Mouse (Mus musculus) naive thymus-derived CD4-positive, alpha-beta T cell, adult 2 months (primary cell): ENCODE results near the gene Slc25a12.

Source experiments
- DNase-seq: peaks from one replicate; pipeline ENCODE4 v3.0.0-alpha.2; 2011; ENCODE audit warnings: low read depth

Gene Slc25a12

DNA sequence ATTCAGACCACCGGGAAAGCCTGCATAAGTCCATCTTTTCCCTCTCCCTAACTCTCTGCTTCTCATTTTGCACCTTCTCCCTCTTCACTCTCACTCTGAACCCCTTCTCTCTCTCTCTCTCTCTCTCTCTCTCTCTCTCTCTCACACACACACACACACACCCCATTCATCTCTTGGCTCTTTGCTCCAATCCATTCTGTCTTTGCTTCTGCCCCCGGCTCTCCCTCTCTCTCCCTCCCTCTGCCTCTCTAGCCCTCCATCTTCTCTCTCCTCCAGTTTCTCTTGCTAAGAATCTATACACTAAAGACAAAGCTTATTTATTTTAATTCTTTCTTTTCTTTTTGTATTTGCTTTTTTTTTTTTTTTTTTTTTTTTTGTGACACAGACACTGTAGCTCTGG is 57.8 kb downstream of the Slc25a12 start:
- DNase-seq: no peak

DNA sequence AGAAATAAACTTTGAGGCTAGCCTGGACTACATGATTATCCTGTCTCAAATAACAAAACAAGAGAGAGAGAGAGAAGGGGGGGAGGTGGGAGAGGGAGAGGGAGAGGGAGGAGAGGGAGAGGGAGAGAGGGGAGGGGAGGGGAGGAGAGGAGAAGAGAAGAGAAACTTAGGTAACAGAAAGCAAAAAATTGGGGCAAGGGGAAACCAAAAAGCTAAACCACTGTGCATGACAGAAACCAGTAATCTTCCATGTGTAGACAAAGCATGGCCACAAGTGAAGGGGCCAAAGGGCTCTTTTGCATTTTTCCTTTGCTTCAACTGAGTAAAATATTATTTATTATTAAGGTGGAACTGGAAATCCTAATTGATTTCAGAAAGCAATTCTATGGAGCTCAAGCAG is 61.2 kb downstream of the Slc25a12 start:
- DNase-seq: no peak

DNA sequence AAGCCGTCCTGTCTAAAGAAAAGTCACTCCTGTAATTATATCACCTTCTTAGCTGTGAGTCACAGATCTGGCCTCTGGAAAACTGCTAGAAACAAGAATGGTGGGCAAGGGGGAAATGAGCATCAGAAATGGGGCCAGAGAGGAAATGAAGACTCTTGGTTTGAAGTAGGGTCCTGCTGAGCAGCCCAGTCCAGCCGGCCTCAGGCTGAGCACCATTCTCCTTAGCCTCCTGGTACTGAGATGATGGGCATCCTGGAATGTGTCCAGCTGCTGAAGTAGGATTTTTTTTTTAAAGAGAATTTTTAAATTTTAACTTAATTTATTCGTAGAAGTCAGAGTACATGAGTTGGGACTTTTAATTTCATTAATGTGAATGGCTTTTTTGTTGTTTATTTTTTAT is 62.7 kb downstream of the Slc25a12 start:
- no peak for DNase-seq

DNA sequence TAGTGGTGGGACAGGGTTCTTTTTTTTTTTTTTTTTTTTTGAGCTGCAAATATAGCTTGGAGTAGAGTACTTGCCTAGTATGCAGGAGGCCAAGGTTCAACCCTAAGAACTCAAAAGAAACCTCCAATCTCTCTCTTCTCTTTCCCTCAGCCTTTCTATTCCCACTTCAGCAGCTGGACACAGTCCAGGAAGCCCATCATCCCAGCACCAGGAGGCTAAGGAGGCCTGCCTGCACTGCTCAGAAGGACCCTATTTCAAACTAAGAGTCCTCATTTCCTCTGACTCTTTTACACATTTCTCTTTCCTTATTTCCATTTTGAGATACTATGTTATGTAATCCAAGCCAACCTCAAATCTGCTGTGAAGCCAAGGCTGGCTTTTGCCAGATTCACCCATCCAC is 64.3 kb downstream of the Slc25a12 start:
- DNase-seq: no peak

DNA sequence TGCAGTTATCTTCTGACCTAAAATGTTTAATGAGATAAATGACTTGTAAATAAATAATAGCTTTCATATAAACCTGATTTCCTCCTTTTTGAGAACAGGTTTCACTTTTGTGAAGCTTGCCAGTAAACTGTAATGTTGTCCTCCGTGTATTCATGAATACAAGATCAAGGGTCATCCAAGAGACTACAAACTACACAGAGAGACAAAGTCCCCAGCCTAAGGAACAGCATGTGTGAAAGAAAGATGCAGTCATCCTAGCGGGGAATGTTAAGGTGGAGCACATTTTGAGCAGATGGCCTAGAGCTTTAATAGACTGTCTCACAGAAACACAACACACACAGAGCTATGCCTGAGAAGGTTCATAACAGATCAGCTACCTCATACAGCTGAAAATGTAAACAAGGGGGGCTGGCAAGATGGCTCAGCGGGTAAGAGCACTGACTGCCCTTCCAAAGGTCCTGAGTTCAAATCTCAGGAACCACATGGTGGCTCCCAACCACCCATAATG is 65.3 kb downstream of the Slc25a12 start:
- DNase-seq: no peak

DNA sequence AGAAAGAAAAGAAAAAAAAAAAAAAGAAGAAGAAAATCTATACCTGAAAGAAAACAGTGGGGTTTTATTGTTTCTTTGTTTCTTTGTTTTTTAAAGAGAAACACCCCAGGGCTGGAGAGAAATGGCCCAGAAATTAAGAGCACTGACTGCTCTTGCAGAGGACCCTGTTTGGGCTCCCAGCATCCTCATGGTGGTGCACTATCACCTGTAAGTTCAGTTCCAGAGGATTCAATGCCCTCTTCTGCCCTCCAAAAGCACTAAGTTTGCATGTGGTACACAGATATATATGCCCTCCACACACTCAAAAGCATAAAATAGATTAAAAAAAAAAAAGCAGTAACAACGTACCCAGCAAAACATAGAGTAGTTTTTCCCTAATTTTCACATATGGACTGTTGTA is 68.8 kb downstream of the Slc25a12 start:
- no peak for DNase-seq

DNA sequence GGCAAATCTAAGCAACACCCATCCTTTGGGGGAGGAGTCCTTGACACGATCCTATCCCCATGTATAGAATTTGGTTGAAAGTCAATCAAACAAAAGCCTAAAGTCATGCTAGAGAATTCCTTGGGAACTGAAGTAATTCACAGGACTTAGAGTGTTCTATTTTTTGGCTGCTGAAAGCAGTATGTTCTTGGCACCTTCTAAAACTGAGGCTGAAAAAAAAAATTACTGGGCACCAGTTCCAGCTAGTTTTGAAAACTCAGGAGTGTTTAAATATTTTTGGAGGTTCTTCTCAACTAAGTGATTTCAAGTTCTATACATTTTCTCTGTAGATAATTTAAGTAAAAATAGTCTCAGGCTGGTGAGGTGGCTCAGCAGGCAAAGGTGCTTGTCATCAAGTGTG is 70.0 kb downstream of the Slc25a12 start:
- no peak for DNase-seq

DNA sequence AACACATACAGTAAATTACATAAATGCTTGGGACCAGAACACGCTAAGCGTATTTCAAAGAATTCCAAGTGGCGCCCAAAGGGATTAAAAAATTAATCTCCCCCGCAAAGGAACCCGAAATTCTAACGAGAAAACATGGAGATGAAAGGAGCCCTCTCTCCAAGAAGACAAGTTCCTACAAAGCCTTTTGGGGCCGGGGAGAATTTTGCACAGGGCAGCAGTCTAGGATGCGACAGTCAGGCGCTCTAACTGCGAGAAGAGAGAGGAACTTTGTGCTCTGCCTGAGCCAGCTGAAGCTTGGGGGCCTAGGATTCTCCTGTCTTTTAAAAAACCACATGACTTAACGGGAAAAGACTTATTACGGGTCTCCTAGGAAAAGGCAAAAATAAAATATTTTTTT is 71.7 kb downstream of the Slc25a12 start:
- DNase-seq: no peak

DNA sequence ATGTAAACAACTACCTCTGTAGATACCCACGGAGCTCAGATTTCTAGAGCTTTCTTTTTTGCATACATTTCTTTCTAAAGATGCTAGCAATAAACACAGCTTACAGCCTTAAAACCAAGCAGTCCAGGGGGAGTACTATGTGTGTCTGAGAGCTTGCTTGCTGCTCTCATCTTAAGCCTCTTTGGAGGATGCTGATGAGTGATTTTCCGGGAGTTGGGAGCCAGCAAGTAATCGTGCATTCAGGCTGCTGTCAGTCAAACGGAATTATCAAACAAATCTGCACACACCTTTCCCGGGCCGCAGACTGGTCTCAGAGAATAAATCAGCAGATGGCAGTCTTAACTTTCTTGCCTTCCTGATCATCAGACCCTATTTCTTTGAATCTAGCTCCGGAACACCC is 73.1 kb downstream of the Slc25a12 start:
- DNase-seq: no peak

DNA sequence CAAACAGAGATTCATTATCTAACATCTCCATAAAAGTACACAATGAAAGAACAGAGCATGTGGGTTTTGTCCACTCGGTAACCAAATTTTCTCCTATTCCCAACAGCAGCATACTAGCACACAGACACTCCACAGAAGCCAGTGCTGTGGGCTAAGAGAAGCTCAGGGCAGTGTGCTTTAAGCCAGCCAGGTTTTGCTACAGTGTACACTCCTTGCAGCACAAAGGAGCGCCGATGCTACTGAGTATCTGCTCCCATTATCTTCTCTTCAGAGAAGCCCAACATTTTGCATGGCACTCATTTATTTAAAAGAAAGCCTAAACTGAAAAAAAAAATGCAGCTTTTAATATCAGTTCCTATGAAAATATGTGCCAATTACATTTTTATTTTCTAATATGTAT is 73.6 kb downstream of the Slc25a12 start:
- no peak for DNase-seq

DNA sequence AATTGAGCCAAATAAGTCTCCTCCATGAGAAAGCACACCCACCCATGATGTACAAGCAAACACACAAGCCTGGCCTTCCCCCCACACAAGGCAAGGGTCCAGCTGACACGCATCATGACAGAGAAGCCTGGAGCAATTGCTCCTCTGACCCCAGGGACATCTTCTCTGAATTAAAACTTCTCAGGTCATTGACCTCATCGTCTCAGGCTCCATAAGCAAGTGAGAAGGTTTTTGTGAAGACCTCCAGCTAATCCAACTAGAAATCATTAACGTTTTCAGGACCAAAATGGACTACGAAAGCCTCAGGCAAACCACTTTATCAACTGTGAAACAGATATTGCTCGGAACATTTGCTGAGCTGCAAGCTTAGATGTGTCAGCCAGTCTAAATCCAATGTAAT is 76.0 kb downstream of the Slc25a12 start:
- DNase-seq: no peak

DNA sequence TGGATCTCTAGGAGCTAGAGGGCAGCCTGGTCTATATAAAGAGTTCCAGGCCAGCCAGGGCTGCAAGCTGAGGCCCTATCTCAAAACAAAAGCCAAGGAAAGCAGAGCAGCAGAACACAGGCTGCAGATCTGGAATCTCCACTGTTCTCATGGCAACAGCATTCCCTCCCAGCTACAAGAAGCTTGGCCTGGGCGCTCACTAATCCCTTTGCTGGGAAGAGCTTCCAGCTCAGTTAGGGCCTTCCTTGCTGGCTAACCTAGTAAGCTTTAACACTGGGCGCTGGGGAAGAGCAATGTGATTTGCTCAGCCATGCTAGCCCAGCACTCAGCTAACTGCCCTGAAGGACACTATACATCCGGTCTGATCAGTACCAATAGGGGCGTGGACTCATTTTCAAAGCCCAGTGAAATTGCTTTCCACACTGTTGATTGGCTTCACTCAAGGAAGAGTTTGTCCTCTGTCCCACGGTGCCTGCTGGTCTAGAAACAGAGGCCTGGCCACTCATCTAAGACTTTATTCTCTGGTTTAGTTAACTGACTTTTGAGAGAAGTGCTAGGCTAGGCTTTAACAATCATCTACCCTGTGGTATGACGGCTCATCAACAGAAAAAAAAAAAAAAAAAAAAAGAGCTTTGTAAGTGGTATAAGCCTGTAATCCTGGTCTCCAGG is 77.3 kb downstream of the Slc25a12 start:
- DNase-seq: no peak

DNA sequence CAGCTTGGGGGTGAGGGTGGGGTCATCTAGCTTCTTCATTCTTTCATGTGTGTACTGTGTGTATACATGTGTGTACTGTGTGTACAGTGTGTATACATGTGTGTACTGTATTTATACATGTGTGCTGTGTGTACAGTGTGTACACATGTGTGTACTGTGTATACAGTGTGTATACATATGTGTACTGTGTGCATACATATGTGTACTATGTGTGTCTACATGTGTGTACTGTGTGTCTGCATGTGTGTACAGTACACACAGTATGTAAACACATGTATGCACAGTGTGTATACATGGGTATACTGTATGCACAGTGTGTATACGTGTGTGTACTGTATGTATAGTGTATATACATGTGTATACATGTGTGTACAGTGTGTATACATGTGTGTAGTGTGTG is 85.6 kb downstream of the Slc25a12 start:
- no peak for DNase-seq

DNA sequence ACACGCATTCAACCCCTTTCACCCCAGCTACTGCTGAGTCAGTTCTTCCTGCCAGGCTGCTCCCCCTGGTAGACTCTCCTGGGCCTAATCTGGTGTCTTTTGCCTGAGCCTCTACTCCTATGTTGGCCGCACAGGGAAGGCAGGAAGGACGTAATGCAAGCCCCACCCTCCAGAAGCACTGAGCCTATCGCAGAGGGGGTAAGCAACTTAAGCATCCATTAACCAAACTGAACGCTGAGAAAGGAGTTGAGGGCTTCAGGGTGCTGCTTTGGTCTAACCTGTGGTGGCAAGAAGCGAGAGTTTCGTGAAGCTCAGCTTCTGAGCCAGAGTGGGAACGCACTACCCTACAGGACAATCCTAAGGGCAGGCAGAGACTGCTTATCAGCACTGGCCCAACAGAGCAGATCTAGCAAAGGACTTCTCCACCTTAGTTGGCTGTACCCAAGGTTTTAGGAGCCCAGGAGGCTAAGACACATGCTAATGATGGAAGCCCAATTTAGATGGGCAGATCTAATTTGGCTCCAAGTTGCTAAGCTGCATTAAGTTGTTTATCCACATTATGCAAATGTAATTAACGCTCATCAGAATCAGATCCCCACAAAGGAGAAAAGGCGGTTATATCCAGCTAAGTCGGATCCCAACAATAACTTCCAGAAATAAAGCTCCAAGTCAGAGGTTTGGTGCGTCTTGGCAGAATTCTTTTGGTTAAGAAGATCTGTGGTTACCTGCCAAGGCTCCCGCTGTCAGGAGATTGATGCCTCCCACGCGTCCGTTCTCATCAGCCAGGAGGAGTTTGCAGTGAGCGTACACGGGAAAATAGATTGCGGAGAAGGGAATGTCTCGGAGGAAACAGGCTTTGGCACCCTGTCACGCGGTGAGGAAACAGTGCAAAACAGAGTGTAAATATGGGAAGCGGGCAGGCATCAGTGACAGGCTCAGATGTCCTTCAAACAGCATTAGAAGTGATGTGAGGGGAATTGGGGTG is 88.5 kb downstream of the Slc25a12 start:
- no peak for DNase-seq

DNA sequence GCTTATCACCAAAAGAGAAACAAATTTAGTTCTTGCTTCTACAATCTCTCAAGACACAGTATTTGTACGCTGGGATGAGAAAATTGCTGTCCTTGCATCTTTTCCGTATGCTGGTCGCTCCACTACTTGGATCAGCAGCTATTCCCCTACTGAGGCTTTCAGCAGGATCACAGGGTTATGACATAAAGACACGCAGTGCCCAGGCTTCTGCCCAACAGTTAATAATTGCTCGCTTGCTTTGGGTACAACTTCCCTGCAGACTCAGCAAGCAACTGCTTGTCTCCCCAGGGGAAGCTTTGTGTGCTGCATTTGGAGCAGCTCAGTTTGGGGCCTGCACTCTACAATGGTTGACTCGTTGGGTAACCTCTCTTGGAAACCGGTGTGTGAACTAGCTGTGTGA is 91.8 kb downstream of the Slc25a12 start:
- no peak for DNase-seq

DNA sequence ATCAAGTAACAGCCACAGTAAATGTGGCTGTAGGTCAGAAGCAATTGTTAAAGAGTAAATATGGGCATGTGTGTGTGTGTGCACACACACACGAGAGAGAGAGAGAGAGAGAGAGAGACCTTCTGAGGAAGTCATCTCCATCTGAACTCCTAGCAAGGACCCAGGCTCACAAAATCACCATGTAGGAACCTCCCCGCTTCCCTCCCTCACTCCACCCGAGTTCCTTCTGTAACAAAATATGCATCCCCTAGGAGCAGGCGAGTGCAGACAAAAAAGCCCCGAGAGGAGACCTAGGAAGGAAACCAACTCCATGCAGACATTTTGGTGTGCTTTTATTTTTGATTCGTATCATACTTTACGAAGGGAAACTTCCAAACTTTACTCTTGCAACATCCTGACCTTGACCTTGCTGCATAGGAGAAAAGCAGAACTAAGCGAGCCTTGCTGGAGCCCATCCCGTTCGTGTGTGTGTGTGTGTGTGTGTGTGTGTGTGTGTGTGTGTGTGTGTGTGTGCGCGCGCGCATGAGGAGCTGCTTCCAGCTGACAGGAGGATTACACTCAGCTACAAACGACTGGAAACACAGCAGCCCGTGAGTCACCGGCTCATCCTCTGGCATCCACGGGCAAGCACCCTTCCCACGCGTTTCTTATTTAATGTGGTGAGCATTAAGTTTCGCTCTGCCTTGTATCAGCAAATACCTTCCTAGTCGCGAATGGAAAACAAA is 93.4 kb downstream of the Slc25a12 start:
- DNase-seq: peak; percentile 9

DNA sequence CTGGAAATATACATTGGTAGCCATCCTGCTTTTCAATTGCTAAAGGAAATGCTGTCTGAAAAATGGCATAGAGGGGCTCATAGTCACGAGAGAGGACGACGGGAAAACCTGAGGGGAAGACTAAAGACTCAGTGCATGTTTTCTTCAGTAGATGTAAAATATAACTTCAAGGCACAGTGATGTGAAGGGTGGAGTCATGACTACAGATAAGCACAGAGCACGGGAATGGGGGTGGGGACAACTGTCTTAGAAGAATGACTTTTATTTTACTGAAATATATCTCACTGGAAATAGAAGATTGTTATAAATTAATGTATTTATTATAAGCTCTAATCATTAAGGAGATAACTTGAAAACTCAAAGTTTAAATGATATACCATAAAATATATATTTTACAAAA is 97.5 kb downstream of the Slc25a12 start:
- no peak for DNase-seq

DNA sequence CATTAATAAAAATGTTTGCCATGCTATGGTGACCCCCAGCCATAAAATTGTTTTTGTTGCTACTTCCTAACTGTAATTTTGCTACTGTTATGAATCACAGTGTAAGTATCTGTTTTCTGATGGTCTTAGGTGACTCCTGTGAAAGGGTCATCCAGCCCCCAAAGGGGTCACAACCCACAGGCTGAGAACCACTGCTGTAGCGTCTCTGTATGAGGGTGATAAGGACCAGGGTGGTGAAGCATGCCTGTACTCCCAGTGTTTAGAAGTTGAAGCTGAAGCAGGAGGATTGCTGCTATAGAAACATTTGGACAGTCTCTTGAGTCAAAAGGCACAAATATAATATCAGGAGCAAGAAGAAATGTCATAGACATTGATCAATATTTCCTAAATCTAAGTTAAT is 98.2 kb downstream of the Slc25a12 start:
- DNase-seq: no peak

DNA sequence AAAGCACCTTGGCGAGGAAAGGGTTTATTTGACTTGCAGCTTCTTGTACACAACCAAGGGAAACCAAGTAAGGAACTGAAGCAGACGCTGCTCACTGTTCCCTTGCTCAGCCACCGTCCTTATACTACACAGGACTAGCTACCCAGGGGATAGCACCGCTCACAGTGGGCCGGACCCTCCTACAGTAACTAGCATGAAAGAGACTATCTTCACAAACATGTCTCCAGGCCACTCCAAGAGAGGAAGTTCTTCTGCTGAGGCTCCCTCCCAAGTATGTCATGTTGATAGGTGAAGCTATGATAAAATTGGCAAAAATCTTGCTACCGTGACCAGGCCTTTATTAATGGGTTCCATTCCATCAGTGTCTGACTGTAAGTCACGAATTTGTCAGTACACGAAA is 98.9 kb downstream of the Slc25a12 start:
- DNase-seq: no peak

DNA sequence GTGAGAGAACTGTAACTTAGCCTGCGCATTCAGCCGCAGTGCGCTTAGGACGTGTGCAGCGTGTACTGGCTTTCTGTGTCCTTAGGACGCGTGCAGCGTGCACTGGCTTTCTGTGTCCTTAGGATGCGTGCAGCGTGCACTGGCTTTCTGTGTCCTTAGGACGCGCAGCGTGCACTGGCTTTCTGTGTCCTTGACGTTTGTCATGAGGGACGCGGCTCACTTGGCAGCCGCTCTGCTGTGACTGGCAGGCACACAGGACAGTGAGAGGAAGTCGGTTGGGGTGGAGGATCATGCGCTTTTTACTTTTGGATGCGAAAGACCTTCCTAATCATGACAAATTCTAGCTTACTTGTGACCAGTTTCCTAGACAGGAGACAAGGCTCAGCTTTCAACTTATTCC is 103.0 kb downstream of the Slc25a12 start:
- no peak for DNase-seq

DNA sequence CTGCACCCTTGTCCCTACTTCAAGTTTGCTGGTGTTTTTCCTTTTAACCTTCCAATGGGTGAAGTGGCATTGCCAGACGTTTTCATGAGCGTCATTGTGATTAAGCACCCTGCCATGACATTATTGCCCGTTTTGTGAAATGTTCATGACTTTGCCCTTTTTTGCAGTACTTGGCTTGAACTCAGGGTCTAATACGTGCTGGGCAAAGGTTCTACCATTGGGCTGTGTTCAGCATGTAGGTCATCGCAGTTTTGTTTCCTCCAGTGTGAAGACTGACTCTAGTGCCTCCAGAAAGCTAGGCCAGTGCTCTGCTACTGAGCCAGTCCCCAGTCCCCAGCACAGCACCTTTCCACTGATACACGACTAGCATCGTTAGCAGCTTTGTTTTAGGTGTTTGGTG is 111.0 kb downstream of the Slc25a12 start:
- DNase-seq: no peak

DNA sequence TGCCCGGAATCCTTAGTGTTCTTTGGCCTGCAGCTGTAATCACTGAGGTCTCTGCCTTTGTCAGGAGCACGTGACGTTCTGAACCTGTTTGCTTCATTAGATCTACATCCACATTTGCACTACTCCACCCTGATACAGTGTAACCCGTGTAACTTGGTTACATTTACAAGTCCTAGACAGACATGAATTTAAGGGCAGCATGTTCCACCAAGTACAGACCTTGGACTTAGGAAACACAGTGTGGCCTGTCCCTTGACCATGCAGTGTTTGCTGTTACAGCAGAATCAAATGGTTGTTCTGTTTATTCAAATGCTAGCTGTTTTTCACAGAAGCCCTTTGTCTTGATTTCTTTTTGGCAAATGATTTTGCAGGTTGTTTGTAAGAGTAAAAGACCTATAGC is 112.7 kb downstream of the Slc25a12 start:
- no peak for DNase-seq

DNA sequence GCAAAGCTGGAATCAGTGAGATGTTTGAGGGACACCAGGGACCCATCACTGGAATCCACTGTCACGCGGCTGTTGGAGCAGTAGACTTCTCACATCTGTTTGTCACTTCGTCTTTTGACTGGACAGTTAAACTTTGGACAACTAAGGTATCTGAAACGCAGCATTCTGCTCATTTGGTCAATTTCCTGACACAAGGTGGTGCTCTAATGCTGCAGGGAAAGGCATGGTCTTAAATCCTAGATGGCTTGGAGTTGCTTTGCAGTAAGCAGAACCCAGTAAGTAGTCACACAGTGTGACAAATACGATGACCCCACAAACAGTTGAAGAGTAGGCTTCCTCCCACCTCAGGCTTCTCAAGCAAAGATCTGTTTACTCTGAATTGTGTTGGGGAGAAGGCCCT is 116.7 kb downstream of the Slc25a12 start:
- peak; percentile 19 for DNase-seq
